Mouse (Mus musculus) embryonic stem cell, embryonic (primary cell): Measurements from ENCODE around the gene Erg.

Experiments
- CTCF ChIA-PET, 4 experiments: fragments of 300-600 bp in 2 of 4; fragments of 350-600 bp in 2 of 4; sonication (Branson Sonifier 250); formaldehyde crosslinking; loops; one replicate each; lab custom pipeline; 2022; ENCODE audit warnings: inconsistent platforms in 2 of 4; lab: Charles Lee
- POLR2A ChIA-PET, 4 experiments: fragments of 300-600 bp in 2 of 4; fragments of 350-600 bp in 2 of 4; sonication (Branson Sonifier 250); formaldehyde crosslinking; loops; one replicate each; lab custom pipeline; 2022; ENCODE audit warnings: antibody characterized with exemption in 4 of 4, inconsistent platforms in 1 of 4; lab: Charles Lee

The Erg gene

DNA sequence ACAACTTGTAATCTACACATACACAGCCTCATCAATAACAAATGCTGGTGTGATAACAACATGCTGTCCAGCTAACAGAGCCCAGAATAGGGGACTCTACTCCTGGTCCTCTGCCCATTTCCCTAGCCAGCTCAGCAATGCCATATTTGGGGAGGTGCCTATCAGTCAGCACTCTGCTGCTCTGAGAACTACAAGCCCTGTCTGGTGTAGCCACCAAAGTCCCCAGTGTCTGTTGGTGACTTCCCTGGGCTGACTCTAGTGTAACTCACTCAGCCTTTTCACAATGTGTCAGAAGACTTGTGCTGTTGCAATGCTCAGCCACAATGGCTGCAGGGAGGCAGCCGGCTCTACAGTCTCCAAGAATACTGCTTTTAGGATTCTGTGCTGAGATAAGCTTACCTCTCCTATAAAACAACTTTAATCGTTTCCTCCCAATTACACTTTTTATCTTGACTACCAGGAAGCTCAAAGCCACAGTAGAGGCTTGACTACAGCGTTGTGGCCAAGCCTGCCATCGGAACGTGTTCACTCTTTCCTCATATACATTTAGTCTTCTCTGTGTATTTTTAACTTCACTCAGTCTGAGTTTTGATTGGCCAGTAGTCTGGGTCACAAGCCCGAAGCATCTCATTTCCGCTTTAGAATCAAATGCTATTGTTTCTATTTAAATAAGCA is 201.0 kb downstream of the Erg start:
- ChIA-PET POLR2A (no interaction called here), CTCF (no interaction called here)

DNA sequence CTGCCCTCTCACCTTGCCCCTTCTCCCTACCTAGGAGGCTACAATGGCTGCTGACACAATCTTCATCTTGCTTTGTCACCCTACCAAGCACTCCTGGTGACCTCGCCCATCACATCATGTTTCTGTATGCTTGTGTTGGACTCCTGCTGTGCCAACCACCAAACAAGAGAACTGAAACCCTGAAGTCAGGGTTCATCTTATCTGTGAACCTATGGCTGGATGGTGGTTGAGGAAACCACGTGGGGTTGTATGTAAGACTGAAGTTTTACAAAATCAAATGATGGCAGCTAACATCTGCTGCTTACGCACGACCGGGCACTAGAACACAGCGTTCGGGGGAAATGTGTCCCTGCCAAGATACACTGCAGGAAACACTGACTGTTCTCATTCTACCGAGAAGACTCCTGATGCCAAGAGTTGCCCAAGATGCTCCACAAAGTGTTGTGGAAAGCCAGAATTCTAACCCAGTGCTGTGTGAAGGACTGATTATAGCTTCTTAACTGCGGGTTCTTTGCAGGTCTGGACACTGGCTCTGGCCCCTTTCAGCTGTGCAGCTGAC is 201.7 kb downstream of the Erg start:
- POLR2A ChIA-PET, result no interaction called here
- CTCF ChIA-PET, result no interaction called here

DNA sequence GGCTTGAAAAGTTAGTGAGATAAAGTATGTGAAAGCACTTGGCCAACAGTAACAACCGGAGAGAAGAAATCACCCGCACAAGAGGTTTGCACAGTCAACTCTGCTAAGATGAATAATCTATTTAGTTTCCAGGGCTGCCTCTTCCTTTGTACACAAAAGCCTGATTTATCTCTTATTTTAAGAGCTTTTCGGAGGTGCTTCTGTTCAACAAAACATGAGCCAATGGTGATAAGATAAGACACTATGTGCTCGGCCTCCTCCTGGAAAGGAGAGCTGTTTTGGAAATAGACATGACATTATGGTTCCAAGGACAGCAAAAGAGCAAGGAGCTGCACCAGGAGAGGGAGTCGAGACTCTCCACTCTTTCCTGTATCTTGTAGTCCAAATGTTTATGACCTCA is 204.1 kb downstream of the Erg start:
- ChIA-PET POLR2A (no interaction called here), CTCF (no interaction called here)

DNA sequence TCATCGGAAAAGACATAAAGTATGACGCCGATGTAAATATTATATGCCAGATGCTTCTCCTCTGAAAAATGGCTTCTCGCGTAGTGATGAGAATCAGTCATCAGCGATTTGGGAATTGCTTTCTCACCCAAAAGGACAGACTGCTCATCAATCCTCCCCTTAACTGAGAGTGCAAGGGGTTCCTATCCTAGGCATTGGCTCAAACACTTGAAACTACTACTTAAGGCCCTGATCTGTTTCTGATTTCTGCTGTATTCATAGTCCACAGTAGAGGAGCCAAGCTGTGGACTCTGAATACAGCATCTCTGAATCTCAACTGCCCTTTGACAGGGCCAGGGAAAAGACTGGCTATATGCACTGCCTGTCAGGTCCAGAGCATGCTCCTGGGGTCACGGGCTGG is 209.6 kb downstream of the Erg start:
- ChIA-PET CTCF (no interaction called here), POLR2A (interaction anchor here in 1 of 4 experiments (0.6 kb wide), 1 partner anchor 587 kb away, joined by 7 read pairs; no protein-coding TSS in a partner anchor)

- ChIA-PET POLR2A (no interaction called here), CTCF (no interaction called here)
These were observed 210.0 kb downstream of the Erg start for GRCm38 (mm10) chr16:95376364-95376763.

GRCm38 (mm10) chr16:95374646-95375045 is 211.7 kb downstream of the Erg start:
- ChIA-PET POLR2A (no interaction called here), CTCF (interaction anchor here in 1 of 4 experiments (1.6 kb wide), 1 partner anchor 24 kb away, joined by 3 read pairs; no protein-coding TSS in a partner anchor)

- CTCF ChIA-PET, result no interaction called here
- POLR2A ChIA-PET, result interaction anchor here in 1 of 4 experiments (0.5 kb wide), 1 partner anchor 8 kb away, joined by 6 read pairs; no protein-coding TSS in a partner anchor
These were observed 213.4 kb downstream of the Erg start for GRCm38 (mm10) chr16:95372960-95373359.

DNA sequence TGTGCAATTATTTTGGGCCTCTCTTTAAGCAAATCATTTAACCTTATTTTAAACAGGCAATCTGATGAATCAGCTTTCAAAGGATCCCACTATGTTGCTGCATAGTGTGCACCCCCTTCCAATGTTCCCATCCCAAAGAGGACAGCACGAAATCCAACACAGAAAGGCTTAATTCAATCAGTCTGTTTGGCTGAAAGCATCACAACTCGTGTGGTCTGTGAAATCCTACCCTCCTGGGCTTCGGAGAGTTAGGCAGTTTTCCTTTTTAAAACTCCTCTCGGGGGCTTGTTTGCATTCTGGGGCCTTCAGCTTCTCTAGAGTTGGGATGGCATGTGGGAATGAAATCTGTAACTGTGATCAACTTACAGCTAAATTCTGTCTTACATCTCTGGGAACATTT is 214.7 kb downstream of the Erg start:
- ChIA-PET POLR2A (no interaction called here), CTCF (interaction anchor here in 1 of 4 experiments (0.5 kb wide), 1 partner anchor 218 kb away, joined by 3 read pairs; no protein-coding TSS in a partner anchor)

GRCm38 (mm10) chr16:95366989-95367765 is 219.2 kb downstream of the Erg start:
- ChIA-PET POLR2A (interaction anchor here in 1 of 4 experiments (0.6 kb wide), 1 partner anchor 14 kb away, joined by 3 read pairs; no protein-coding TSS in a partner anchor), CTCF (no interaction called here)

- CTCF ChIA-PET, result no interaction called here
These were observed 221.2 kb downstream of the Erg start for GRCm38 (mm10) chr16:95365214-95365613.

GRCm38 (mm10) chr16:95363632-95364465 is 222.5 kb downstream of the Erg start:
- CTCF ChIA-PET, result interaction anchor here in 3 of 4 experiments (0.6 to 1.0 kb wide), 3 partner anchors 18 to 36 kb away, joined by 3 to 5 read pairs (median 3); no protein-coding TSS in a partner anchor
- POLR2A ChIA-PET, result no interaction called here

More at GRCm38 (mm10) chr16:95365214-95365613, 221.2 kb downstream of the Erg start:
- POLR2A ChIA-PET, result interaction anchor here in 1 of 4 experiments (0.6 kb wide), 1 partner anchor 222 kb away, joined by 3 read pairs; no protein-coding TSS in a partner anchor

- ChIA-PET POLR2A (no interaction called here), CTCF (interaction anchor here in 1 of 4 experiments (0.6 kb wide), 1 partner anchor 544 kb away, joined by 3 read pairs; no protein-coding TSS in a partner anchor)
These were observed 224.4 kb downstream of the Erg start for GRCm38 (mm10) chr16:95361950-95362349.

- POLR2A ChIA-PET, result no interaction called here
These were observed 225.4 kb downstream of the Erg start for GRCm38 (mm10) chr16:95360940-95361489.

GRCm38 (mm10) chr16:95360214-95360850 is 226.1 kb downstream of the Erg start:
- CTCF ChIA-PET, result interaction anchor here in 2 of 4 experiments (0.6 to 0.8 kb wide), 3 partner anchors 10 to 981 kb away, joined by 3 to 8 read pairs (median 4); no protein-coding TSS in a partner anchor
- POLR2A ChIA-PET, result interaction anchor here in 1 of 4 experiments (0.7 kb wide), 1 partner anchor 8 kb away, joined by 4 read pairs; no protein-coding TSS in a partner anchor

More at GRCm38 (mm10) chr16:95360940-95361489, 225.4 kb downstream of the Erg start:
- CTCF ChIA-PET, result interaction anchor here in 2 of 4 experiments (0.6 to 0.8 kb wide), 2 partner anchors 11 to 980 kb away, joined by 3 to 4 read pairs; no protein-coding TSS in a partner anchor

- ChIA-PET POLR2A (interaction anchor here in 1 of 4 experiments (0.6 kb wide), 1 partner anchor 1120 kb away, joined by 6 read pairs; no protein-coding TSS in a partner anchor), CTCF (interaction anchor here in 2 of 4 experiments (0.6 to 1.4 kb wide), 2 partner anchors 16 to 143 kb away, joined by 3 to 5 read pairs; no protein-coding TSS in a partner anchor)
These were observed 229.1 kb downstream of the Erg start for GRCm38 (mm10) chr16:95356962-95357955.

DNA sequence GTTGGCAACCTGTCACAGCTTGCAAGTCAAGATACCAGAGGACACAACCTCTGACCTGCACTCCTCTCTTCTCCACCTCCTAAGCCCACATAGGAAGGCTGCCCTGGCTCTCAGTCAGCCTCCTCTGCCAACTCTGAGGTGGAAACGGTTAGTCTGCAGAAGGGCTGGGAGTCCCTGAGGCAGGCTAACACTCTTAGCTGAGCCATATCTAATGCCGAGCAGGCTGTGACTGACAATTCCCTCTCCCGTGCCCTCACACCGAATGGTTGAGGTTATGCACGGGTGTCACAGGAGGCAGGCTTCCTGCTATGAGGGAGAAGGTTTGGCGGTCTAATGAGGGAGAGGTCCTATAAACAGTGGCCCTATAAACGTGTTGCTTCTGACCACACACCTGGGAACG is 232.6 kb downstream of the Erg start:
- ChIA-PET POLR2A (interaction anchor here in 1 of 4 experiments (1.1 kb wide), 1 partner anchor 14 kb away, joined by 3 read pairs; no protein-coding TSS in a partner anchor), CTCF (interaction anchor here in 2 of 4 experiments (1.6 to 4.4 kb wide), 2 partner anchors 12 to 13 kb away, joined by 4 to 33 read pairs; no protein-coding TSS in a partner anchor)
